Mouse (Mus musculus) left cerebral cortex, postnatal 36 days (tissue): ENCODE results near the gene Dgkg. TPM values are rescaled to one million over a fixed set of nuclear protein-coding genes. Genes with fewer than 3 reads are reported as not detected.
A peak's percentile ranks its signal among the peaks of the same experiment; 100 is the strongest.

ENCODE experiments used
- DNase-seq, 2 experiments: peaks; one replicate each; pipeline ENCODE4 v3.0.0; 2021 to 2022; ENCODE audit warnings: low spot score in 2 of 2, mixed read lengths in 1 of 2
- intact Hi-C: fragments of 180-260 bp; cut with DNase I; formaldehyde crosslinking; loops from one replicate; pipeline ENCODE4 v1.15.1; 2025
- total RNA-seq, 2 experiments: library from RNA; stranded (reverse); gene quantifications; 2 replicates each; pipeline ENCODE4 v1.2.3; 2021

Gene Dgkg
- total RNA-seq, 2 experiments from 2014 or later = 46.3 to 64.0 TPM

GRCm38 (mm10) chr16:22510861-22511637, 146.0 kb downstream of the Dgkg start:
- intact Hi-C loops = no loop called here
- DNase-seq = no peak

GRCm38 (mm10) chr16:22508936-22509563, 148.0 kb downstream of the Dgkg start:
- intact Hi-C loops = loop anchor here (5.0 kb wide), 1 partner anchor 38 kb away; no protein-coding TSS in a partner anchor
- peak in 1 of 2 experiments; percentile 10 for DNase-seq

- no peak for DNase-seq
- intact Hi-C loops = loop anchor here (5.0 kb wide), 1 partner anchor 42 kb away; no protein-coding TSS in a partner anchor
Measured at GRCm38 (mm10) chr16:22505656-22506055, 151.4 kb downstream of the Dgkg start.

GRCm38 (mm10) chr16:22504851-22505250, 152.2 kb downstream of the Dgkg start:
- peak; percentile 42 to 47 for DNase-seq
- intact Hi-C loops = loop anchor here (5.0 kb wide), 1 partner anchor 42 kb away; no protein-coding TSS in a partner anchor

GRCm38 (mm10) chr16:22504049-22504448, 153.0 kb downstream of the Dgkg start:
- intact Hi-C loops = no loop called here
- DNase-seq = no peak

GRCm38 (mm10) chr16:22503467-22503866, 153.6 kb downstream of the Dgkg start:
- DNase-seq = no peak
- intact Hi-C loops = no loop called here

- intact Hi-C loops = no loop called here
- no peak for DNase-seq
Measured at GRCm38 (mm10) chr16:22501855-22502254, 155.2 kb downstream of the Dgkg start.

- intact Hi-C loops = no loop called here
- no peak for DNase-seq
Measured at GRCm38 (mm10) chr16:22500561-22500960, 156.5 kb downstream of the Dgkg start.

- no peak for DNase-seq
- intact Hi-C loops = no loop called here
Measured at GRCm38 (mm10) chr16:22499951-22500350, 157.1 kb downstream of the Dgkg start.

- DNase-seq = no peak
- intact Hi-C loops = no loop called here
Measured at GRCm38 (mm10) chr16:22499447-22499846, 157.6 kb downstream of the Dgkg start.

- intact Hi-C loops = no loop called here
- DNase-seq = no peak
Measured at GRCm38 (mm10) chr16:22497976-22498375, 159.0 kb downstream of the Dgkg start.

- intact Hi-C loops = no loop called here
- no peak for DNase-seq
Measured at GRCm38 (mm10) chr16:22495259-22495658, 161.8 kb downstream of the Dgkg start.

- intact Hi-C loops = no loop called here
- DNase-seq = no peak
Measured at GRCm38 (mm10) chr16:22494815-22495214, 162.2 kb downstream of the Dgkg start.

- peak in 1 of 2 experiments; percentile 28 for DNase-seq
Measured at GRCm38 (mm10) chr16:22493396-22493795, 163.6 kb downstream of the Dgkg start.

GRCm38 (mm10) chr16:22491446-22492166, 165.4 kb downstream of the Dgkg start:
- DNase-seq = peak; percentile 45 to 70
- intact Hi-C loops = no loop called here

More at GRCm38 (mm10) chr16:22493396-22493795, 163.6 kb downstream of the Dgkg start:
- intact Hi-C loops = no loop called here

- peak in 1 of 2 experiments; percentile 52 for DNase-seq
- intact Hi-C loops = no loop called here
Measured at GRCm38 (mm10) chr16:22483900-22484299, 173.1 kb downstream of the Dgkg start.

- DNase-seq = no peak
- intact Hi-C loops = no loop called here
Measured at GRCm38 (mm10) chr16:22479322-22479721, 177.7 kb downstream of the Dgkg start.

GRCm38 (mm10) chr16:22471728-22472127, 185.3 kb downstream of the Dgkg start:
- intact Hi-C loops = no loop called here
- no peak for DNase-seq

- intact Hi-C loops = no loop called here
- no peak for DNase-seq
Measured at GRCm38 (mm10) chr16:22469385-22469784, 187.6 kb downstream of the Dgkg start.

GRCm38 (mm10) chr16:22467111-22467510, 189.9 kb downstream of the Dgkg start:
- no peak for DNase-seq
- intact Hi-C loops = no loop called here
